Mouse (Mus musculus): ENCODE measurements at regions not wholly inside any gene's neighbourhood (a gene's known extent, or its start where the extent isn't known, plus 50 kb on each side); places are given as distances from the start of the nearest gene placed in this dataset.

- TF ChIP-seq POLR2A (IDR thresholded peaks at IDR 0.05; ENCODE audit: control insufficient read depth in 1 of 2, insufficient read depth in 1 of 2, low read depth in 1 of 2, low read length in 2 of 2, poor library complexity in 1 of 2), result no peak
- no peak for TF ChIP-seq SMC3 (IDR thresholded peaks at IDR 0.05; ENCODE audit: low read depth, low read length)
- TF ChIP-seq GATA1 (IDR thresholded peaks at IDR 0.05; ENCODE audit: low read depth, low read length), result no peak
- no peak for TF ChIP-seq CTCF (IDR thresholded peaks at IDR 0.05 in 2 of 3, conservative IDR thresholded peaks at IDR 0.05 in 1 of 3; ENCODE audit: control insufficient read depth in 1 of 3, insufficient read depth in 1 of 3, low read depth in 2 of 3, low read length in 3 of 3, poor library complexity in 1 of 3, severe bottlenecking in 1 of 3)
- TF ChIP-seq USF1 (IDR thresholded peaks at IDR 0.05; ENCODE audit: low read depth, low read length), result no peak
- no peak for TF ChIP-seq MAX (IDR thresholded peaks at IDR 0.05; ENCODE audit: low read length)
Observed at GRCm38 (mm10) chr14:24778748-24779630, 292.1 kb downstream of the Rps24 start.
